Mouse (Mus musculus) lung, postnatal 0 days (tissue): Measurements from ENCODE around the gene Tyrobp.

ENCODE experiments used
- CTCF ChIP-seq: IDR thresholded peaks from 2 replicates; pipeline ENCODE4 v1.5.1; 2016; ENCODE audit warnings: antibody characterized with exemption, mild to moderate bottlenecking
- EP300 ChIP-seq: IDR thresholded peaks from 2 replicates; pipeline ENCODE4 v1.6.1; 2016; ENCODE audit warnings: antibody characterized with exemption, mild to moderate bottlenecking, control low read depth

DNA sequence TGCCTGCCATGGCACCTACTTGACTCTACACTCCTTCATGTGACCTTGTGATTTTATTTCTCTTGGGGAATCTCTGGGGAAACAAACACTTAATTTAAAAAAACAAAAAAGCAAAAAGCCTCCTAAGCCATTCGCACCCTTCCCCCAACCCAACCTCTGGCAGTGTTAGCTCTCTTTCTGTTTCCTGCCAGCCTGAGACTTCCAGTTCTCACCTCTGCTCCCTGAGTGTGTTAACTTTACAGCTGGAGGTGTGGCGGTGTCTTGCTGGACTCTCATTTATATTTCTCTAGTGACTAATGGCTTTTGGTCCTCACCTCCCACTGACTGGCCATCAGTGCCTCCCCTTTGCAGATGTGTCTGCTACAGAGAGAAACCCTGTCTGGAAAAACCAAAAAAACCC lies 3.8 kb upstream of the Tyrobp start:
- TF ChIP-seq EP300 (no peak), CTCF (no peak)
